Mouse (Mus musculus) cerebellum, postnatal 25 days (tissue): ENCODE measurements around the gene Pax7.

Experiments
- DNase-seq, 2 experiments: peaks; one replicate each; pipeline ENCODE4 v3.0.0; 2021; ENCODE audit warnings: mixed read lengths in 2 of 2

Gene Pax7

GRCm38 (mm10) chr4:139810762-139811438 lies 22.4 kb downstream of the Pax7 start:
- DNase-seq = no peak

DNA sequence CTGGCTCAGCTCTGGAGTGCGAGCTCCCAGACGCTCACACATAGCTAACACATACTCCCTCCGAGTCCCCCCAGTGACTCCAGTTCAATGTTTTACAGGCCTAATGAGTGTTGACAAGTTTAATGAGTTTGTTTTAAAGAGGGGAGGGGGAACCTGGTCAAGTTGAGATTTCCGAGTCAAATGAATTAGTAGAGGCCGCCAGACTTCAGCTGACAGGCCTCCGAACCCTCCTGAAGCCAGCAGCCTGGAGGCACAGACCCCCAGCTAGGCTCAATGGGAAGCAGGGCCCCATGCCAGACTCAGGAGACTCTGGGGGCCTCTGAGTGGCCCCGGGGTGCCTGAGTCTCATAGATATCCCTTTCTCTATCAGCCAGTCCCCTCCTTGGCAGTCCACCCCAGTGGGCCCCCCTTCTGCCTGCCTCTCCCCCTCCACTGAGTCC lies 23.9 kb downstream of the Pax7 start:
- no peak for DNase-seq

DNA sequence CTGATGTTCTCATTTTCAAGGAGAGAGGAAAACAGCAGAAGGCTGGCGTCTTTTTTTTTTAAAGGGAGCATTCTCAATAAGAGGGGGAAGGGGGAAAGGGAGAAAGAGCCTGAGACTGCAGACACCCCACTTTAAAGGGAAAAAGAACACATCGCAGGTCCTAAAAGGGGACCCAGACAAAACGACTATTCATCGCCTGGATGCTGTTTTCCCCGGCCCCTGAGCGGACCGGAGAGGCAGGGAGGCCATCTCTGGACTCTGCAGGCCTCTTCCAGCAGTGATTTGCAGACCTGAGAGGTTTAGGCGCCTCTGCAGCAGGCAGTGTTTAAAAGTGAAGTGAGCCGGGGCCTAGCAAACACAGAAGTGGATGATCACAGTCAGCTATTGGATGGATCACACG lies 25.5 kb downstream of the Pax7 start:
- DNase-seq = no peak

- no peak for DNase-seq
Measured at GRCm38 (mm10) chr4:139807191-139807808, 26.0 kb downstream of the Pax7 start.

DNA sequence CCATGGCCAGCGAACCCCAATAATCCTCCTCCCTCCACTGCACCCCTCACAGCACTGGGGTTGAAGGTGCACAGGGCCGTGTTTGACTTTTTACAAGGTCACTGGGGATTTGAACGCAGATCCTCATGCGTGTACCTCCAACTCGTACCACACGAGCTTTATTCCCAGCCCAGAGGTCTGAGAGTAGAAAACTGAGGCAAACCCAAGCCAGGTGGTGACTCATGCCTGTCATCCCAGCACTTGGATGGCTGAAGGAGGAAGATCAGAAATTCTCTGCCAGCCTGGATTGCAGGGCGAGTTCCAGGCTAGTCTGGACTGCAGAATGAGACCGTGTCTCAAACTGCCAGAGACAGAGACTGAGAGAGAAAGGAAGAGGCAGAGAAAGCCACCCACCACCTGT lies 28.4 kb downstream of the Pax7 start:
- no peak for DNase-seq

- DNase-seq = no peak
Measured at GRCm38 (mm10) chr4:139803981-139804380, 29.3 kb downstream of the Pax7 start.

- no peak for DNase-seq
Measured at GRCm38 (mm10) chr4:139799436-139800100, 33.8 kb downstream of the Pax7 start.

GRCm38 (mm10) chr4:139797344-139797743 lies 36.0 kb downstream of the Pax7 start:
- no peak for DNase-seq

GRCm38 (mm10) chr4:139796115-139796514 lies 37.2 kb downstream of the Pax7 start:
- no peak for DNase-seq

GRCm38 (mm10) chr4:139791168-139791567 lies 42.2 kb downstream of the Pax7 start:
- no peak for DNase-seq

- no peak for DNase-seq
Measured at GRCm38 (mm10) chr4:139789772-139790171, 43.6 kb downstream of the Pax7 start.

GRCm38 (mm10) chr4:139782926-139783467 lies 50.3 kb downstream of the Pax7 start:
- DNase-seq = no peak

GRCm38 (mm10) chr4:139771125-139771631 lies 62.1 kb downstream of the Pax7 start:
- DNase-seq = no peak

GRCm38 (mm10) chr4:139767823-139768222 lies 65.5 kb downstream of the Pax7 start:
- DNase-seq = no peak

- DNase-seq = no peak
Measured at GRCm38 (mm10) chr4:139767115-139767718, 66.1 kb downstream of the Pax7 start.

GRCm38 (mm10) chr4:139761911-139762310 lies 71.4 kb downstream of the Pax7 start:
- no peak for DNase-seq

GRCm38 (mm10) chr4:139760736-139761135 lies 72.6 kb downstream of the Pax7 start:
- no peak for DNase-seq

- no peak for DNase-seq
Measured at GRCm38 (mm10) chr4:139758512-139759340, 74.6 kb downstream of the Pax7 start.

GRCm38 (mm10) chr4:139756931-139757330 lies 76.4 kb downstream of the Pax7 start:
- no peak for DNase-seq

- no peak for DNase-seq
Measured at GRCm38 (mm10) chr4:139754148-139754710, 79.1 kb downstream of the Pax7 start.

DNA sequence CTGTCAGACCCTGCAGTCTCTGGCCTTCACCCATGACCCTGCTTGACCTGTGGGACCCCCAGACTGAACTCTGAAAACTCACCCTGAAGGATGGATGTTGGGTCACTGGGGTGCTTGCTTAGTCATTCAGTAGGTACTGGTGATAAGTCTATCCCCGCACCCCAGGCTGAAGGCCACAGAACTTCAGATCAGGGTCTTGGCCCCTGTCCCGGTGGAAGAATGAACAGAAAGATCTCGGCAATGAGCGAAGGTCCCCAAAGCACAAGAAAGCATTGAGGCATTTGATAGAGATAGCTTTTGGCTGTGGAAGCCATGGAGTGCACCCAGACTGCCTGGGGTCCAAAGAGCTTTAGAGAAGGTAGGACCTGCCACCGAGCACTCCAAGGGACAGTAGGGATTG lies 82.4 kb downstream of the Pax7 start:
- no peak for DNase-seq
